Mouse (Mus musculus): ENCODE measurements around the gene Gpbp1.

Gpbp1 gene

DNA sequence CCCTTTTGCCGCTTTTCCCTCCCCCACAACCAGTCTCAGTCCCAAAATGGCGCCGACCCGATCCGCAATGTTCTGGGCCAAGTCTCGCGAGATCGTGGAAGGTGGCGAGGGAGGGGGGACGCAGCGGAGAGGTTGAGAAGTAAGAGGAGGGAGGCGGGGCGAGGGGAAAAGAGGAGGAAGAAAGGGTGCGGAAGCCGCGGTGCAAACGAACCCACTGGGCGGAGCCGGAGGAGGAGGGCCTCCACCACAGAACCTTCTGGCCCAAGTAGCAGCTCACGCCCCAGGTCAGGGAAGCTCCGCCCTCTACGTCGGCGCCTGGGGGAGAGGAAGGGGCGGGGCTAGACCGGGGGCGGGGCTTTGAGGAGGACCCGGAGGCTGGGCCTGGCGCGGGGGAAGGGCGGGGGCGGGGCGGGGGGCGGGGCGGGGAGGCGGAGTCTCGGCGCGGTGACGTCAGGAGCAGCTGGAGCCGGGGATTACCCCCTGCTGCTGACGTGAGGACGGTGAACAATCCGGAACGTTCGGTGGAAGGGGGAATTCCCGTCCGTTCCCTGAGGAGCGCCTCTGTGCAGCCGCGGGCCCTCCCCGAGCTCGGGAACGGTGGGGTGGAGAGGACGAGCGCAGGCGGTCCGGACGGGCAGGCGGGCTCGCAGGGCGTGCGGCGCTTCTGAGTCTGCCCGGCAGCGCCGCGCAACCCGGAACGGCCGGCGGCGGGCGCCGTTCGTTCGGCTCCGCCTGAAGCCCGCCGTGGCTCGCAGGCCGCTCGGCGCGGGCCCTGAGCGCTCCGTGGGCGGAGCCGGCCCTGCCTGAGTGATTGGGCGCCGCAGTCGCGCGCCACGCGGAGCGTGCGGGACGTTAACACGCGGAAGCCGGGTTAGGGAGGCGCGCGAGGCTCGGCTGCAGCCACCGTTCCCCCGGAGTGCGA, at the start of gene Gpbp1:
Gpbp1 (minus strand) TSS at position 310 of the 922 bp plus-strand sequence.
- peak; percentile 100 for DNase-seq (ENCODE audit: low read depth in 2 of 2, low spot score in 2 of 2)

DNA sequence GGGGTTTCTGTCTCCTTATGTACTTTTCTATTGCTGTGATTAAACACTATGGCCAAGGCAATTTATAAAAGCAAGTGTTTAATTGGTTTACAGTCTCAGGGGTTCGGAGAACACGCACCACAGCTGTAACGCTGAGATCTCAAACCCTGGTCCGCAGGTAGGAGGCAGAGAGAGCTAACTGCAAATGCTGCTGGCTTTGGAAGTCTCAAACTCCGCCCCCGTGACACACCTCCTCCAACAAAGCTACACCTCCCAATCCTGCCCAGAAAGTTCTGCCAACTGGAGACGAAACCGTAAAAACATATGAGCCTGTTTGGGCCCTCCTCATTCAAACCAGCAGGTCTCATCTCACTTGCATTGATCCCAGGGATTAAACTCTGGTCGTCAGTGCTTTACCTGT, 47.8 kb upstream of the Gpbp1 start:
- DNase-seq (ENCODE audit: low read depth in 2 of 2, low spot score in 2 of 2), result no peak

DNA sequence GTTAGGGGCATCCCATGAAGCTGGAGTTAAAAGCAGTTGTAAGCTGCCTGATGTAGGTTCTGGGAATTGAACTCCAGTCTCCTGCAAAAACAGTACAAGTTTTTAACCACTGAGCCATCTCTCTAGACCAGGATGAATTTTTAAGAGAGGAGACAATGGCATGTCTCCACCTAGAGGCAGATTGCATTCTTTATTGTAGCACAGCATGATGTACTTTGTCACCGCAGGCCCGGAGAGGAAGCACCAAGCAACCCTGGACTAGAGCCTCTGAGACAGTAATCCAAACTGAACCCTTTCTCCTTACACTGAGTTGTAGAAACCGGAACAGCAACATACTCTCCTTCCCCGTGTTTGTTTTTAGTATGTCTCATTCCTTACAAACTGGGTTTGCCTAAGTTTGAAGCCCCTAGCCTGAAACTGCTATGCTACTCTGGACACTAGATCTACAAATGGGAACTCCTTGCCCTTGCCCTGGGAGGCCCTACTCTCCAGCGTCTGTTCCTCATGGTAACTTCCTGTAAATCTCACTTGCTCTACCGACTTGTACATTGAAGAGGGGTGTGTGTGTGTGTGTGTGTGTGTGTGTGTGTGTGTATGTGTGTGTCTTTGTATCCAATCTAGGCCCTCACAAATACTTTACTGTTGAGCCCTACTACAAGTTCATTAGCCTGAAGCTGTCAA, 46.4 kb upstream of the Gpbp1 start:
- no peak for DNase-seq (ENCODE audit: low read depth in 2 of 2, low spot score in 2 of 2)

DNA sequence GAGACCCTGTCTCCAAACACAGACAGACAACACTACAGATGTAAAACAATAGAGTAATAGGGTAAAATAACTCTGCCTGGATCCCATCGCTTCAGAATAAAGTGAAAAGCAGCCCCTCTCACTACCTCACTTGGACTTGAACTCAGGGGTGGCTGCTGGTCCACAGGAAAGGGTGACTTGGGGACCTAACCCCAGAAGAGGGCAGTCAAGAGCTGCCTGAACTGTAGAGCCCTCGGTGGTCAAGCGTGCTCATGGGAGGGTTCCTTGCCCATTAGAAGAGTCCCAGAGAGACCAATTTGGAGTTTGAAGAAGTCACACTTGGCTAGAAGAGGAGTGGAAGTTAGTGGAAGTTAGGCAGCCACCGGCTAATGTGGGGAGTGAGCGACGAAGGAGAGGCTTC, 44.2 kb upstream of the Gpbp1 start:
- DNase-seq (ENCODE audit: low read depth in 2 of 2, low spot score in 2 of 2), result no peak

DNA sequence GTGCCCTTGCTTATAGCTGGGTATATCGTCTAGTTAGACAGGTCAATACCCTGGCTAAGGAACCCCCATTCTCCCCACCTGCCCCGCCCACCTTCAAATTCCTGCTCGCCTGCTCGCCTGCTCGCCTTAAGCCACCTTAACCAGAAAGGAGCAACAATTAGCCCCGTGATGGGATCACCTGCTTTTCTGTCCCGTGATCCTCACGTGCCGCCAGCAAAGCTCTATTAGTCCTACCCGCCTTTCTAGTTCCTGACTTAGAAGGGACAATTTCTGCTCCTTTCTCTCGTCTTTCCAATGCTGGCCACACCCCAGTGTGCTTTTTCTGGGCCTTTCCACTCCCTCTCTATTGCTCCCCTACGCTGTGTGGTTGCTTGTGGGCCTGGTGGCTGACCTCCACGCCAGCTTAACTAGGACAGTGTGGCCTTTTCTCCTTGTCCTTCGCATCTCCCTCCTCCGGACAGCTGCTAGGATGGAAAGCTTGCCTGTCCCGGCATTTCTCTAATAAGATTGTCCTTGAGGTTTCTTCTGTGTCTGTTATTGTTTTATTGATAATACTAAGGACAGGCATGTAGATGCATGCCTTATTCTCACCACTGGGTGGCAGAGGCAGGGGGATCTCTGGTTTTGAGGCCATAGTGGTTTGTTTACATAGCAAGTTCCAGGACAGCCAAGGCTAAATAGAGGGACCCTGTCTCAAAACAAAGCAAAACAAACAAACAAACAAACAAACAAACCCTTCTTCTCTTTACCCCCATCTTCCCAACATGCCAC, 42.5 kb upstream of the Gpbp1 start:
- peak in 1 of 2 experiments; percentile 21 for DNase-seq (ENCODE audit: low read depth in 2 of 2, low spot score in 2 of 2)

DNA sequence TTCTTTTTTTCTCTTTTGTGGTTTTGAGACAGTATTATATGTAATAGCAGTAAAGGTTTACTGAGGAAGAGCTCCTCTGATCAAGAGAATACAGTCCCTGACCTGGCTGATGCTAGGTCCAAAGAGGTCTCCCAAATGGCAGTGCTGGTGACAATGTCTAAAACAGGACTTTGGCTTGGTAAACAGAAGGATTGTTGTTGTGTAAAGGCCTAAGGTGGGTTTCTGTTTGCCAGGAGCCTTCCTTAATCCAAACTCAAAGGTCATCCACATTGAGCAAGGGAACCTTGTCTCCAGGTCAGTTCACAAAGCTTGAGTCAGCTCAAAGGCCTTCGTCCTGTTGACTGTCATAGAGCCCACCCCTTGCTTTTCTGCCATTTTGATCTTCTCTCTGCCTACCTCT, 41.8 kb upstream of the Gpbp1 start:
- DNase-seq (ENCODE audit: low read depth in 2 of 2, low spot score in 2 of 2), result no peak

DNA sequence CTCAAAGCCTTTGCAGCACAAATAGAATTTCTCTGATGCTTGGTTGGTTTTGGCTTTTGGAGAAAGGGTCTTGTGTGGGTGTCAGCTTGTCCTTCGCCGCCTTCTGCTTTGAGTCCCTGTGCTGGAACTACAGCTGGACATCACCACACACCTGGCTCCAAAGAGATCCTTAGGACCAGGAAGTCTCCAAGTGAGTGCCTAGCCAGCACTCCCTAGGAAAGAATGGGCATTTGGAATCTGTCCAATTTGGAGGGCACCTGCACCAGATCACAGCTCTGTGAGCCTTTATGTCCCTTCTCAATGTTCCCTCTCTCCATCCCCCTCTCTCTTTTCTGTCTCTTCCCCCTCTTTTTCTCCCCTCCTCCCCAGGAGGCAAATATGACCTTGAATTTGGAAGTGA, 34.4 kb upstream of the Gpbp1 start:
- DNase-seq (ENCODE audit: low read depth in 2 of 2, low spot score in 2 of 2), result no peak

DNA sequence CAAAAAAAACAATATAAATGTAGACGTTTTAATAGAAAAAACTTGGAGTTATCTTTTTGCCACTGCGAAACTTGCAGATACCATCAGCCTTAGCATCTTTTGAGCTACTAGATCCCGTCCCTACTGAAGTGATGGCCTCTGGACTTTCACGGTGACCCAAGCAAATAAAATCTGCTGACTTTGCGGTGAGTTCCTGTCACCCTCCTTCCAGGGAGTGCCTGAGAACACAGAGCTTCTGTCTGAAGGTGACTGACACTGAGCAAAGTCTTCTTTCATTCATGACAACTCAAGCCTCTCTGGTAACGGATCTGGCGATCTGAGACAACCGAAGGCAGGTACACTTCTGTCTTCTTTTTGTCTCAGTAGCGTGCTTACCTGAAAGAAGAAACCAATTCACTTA, 32.4 kb upstream of the Gpbp1 start:
- no peak for DNase-seq (ENCODE audit: low read depth in 2 of 2, low spot score in 2 of 2)

DNA sequence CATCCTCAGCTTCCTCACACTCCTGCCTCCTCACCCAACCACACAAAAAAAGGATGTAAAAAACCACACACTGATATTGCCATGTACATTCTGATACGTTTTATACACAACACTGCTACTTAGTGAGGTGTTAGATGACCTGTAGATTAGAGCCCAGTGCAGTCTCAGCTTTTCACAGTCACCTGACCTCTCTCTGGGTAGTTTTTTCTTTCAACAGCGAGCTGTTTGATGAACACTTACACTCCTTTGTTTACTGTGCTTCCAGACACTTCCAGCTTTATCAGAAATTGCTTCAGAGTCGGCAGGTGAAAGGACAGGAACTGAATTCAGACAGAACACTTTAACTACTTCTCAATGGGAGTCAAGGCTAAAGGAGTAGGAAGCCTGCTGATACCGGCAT, 30.5 kb upstream of the Gpbp1 start:
- DNase-seq (ENCODE audit: low read depth in 2 of 2, low spot score in 2 of 2), result no peak

DNA sequence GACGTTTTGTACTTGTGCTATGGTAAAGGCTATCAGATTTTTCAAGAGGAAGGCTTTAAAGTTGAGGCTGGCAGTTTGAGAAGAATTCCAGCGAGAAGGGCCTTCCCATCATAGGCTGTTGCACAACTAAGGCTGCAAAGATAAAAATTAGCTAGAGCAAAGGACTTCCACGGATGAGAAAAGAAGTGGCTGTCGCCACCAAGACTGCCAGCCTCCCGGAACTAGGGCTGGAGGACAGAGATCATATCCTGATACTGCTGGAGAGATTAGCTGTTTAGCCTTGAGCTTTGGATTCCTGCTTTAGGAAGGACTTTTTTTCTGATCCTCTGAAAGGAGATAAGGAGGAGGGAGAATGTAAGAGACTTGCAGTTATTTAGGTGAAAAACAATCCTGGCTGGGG, 28.4 kb upstream of the Gpbp1 start:
- DNase-seq (ENCODE audit: low read depth in 2 of 2, low spot score in 2 of 2), result no peak

DNA sequence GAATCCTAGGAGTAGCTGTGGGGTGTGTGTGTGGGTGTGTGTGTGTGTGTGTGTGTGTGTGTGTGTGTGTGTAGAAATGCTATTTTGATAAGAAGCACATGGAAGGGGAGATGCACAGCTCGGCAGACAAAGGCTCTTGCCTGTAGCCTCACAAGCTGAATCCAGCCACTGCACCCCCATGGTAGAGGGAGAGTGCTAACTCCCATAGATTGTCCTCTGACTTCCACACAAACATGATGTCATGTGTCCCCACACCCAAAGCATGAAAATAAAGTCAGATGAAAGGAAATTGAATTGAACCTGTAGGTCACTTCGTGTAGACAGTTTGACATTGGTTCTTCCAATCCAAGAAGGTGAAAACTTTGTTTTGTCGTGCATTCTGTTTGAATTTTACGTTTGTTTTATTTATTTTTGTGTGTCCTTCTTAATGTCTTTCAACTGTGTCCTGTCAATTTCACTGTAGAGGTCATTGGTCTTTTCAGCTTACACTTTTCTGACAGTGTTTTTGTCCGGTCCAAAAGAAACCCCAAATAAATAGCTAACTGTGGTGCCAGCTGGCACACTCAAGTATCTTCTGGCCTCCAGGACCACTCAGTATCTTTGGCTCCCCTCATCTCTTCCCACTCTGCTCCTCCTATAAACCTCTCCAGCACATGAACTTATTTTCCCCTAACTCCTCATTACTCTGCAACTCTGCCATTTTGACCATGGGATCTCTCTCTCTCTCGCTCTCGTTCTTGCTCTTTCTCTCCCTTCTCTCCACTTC, 26.7 kb upstream of the Gpbp1 start:
- DNase-seq (ENCODE audit: low read depth in 2 of 2, low spot score in 2 of 2), result no peak

DNA sequence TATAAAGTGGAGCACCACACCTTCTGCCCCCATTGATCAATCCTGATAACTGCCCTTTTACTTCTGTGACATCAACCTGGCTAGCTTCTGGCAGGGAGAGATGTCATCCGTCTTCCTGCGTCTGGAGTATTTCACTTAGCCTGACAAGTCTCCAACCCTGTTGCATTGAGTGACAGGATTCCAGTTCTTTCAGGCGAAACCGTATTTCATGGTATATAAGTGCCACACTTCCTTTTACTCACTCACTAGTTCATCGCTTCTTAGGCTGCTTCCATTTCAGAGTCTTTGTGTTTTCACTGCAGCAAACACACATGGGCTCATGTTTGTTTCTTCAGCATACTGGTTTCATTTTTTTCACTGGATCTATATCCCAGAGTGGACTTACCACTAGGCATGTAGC, 19.5 kb upstream of the Gpbp1 start:
- no peak for DNase-seq (ENCODE audit: low read depth in 2 of 2, low spot score in 2 of 2)

DNA sequence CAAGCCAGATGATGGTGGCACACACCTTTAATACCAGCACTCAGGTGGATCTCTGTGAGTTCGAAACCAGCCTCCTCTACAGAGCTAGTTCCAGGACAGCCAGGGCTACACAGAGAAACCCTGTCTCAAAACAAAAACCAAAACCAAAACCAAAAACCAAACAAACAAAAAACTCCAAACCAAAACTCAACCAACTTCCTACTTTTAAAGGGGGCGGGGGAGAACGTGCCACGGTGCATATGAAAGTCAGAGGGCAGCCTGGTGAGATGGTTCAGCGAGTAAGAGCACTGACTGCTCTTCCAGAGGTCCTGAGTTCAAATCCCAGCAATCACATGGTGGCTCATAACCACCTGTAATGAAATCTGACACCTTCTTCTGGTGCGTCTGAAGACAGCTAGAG, 18.7 kb upstream of the Gpbp1 start:
- no peak for DNase-seq (ENCODE audit: low read depth in 2 of 2, low spot score in 2 of 2)

DNA sequence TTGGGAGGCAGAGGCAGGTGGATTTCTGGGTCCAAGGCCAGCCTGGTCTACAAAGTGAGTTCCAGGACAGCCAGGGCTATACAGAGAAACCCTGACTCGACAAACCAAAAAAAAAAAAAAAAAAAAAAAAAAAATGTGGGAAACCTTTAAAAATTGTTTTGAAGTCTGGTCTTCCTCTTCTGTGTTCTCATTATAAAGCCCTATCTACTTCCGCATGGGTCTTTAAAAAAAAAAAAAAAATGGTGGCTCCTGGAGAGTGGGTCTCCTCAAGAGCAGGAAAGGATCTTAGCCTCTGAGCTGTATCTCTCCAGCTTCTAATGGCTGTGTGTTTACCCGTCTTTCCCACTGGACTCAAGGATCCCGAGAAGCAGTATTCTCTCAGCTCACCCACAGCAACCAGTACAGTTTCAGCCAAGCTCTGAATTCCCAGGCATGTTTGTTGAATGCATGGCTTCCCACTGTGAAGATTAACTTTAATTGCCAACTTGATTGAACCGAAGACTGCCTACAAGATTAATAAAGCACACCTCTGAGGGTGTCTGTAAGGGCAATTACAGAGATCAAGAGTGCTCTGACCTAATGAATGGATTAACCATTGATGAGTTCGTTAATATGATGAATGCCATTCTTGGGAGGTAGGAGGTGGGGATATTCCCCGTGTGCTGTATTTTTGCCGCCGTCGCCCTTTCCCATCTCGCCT, 4.6 kb upstream of the Gpbp1 start:
- no peak for DNase-seq (ENCODE audit: low read depth in 2 of 2, low spot score in 2 of 2)

DNA sequence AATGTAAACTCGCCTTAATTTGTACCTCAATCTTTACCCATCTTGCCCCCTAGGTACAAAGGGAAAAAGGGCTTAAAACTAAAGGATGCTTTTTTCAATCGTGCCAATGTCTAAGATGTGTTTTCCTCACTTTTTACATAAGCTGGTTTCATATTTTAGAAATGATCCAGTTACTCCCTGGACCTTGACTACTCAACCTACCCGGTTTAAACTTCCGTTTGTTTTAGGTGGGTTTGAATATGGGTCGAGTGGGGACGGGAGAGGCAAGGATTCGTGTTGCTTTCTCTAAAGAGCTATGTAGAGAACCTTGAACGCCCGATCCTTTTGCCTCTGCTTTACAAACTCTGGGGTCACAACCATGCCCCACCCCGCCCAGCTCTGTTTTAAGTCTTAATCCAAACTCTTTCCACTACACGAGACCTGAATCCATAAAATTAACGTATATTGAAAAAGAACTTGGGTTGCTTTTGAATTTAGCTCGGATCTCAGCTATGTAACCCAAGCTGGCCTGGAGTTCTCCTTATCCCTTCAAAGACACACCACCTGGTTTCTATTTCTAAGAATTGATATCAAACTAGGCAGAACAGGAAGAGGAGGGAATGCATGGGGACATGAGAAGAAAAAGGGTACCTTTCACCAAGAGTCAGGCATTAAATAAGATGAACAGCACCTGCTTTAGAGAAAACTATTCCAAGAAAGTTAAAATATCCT, 1.3 kb upstream of the Gpbp1 start:
- DNase-seq (ENCODE audit: low read depth in 2 of 2, low spot score in 2 of 2), result peak in 1 of 2 experiments; percentile 2

DNA sequence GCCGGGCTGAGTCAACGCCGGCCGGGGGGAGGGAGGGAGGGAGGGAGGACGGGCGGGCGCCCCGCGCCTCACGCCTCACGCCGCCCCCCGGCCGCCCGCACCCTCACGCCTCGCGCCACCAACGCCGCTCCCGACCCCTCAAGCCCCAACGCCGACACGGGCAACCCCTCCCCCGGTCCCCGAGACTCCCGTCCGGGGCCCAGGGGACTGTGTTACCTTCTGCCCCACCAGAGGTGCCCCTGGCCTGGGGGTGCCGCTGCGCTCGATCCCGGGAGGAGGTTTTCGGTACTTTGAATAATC, 459 bp downstream of the Gpbp1 start:
- DNase-seq (ENCODE audit: low read depth in 2 of 2, low spot score in 2 of 2), result no peak

DNA sequence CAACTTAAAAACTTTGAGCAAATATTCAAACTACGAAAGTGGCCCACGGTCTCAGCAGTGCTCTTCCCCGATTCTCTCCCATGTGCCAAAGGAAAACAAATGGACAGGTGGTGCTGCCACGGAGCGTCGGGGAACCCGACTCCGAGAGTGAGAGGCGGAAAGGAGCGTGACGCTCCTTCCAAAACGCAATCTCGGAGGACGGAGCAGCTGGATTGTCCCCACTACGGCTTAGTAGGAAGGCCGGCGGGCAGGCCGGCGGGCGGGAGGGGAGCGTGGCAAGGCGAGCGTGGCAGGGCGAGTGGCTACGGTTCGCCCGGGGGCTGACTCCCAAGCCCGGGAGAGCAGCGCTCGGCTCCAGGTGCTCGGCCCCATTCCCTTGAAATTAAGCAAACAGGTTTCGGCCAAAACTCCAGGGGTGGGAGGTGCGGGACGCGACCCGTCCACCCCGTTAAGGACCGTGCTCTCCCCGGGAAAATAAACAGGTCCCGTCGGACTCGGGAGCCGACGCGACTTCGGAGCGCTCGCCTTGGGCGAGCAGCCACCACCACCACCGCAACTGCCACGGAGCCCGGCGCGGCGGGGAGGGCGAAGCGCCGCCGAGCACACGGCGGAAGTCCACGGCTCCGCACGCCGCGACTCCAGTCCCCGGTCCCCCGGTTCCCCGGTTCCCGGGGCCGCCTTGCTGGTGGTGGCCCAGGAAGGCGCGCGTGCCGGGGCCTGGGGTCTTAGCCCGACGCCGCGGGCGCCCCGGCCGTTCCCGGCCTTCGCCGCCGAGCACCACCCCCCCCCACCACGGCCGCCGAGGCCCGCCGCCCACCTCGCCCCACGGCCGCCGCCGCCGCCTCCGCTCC, 1.0 kb downstream of the Gpbp1 start:
- DNase-seq (ENCODE audit: low read depth in 2 of 2, low spot score in 2 of 2), result peak; percentile 12 to 18

DNA sequence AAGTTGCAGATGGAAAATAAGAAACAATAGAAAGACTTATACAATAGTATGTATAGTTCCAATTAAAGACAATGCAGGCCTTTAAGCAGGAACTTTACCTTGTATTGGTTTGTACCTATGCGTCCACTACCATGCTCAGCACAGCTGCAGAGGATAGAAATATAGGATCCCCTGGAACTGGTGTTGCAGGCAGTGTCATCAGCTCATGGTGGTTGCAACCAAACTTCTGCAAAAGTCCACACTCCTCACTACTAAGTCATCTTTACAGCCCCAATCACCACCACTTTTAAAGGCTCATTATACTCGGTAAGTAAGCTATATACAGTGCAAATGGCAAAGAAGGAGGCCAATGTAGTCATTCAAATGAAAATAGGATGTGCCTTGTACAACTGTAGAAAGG, 12.2 kb downstream of the Gpbp1 start:
- no peak for DNase-seq (ENCODE audit: low read depth in 2 of 2, low spot score in 2 of 2)
